Mouse (Mus musculus) neural tube, embryonic 14.5 days (tissue): ENCODE measurements around the gene Pdzd4. TPM values are rescaled to one million over a fixed set of nuclear protein-coding genes. Genes with fewer than 3 reads are reported as not detected.

ENCODE experiments used
- polyA plus RNA-seq: library from polyadenylated mRNA; unstranded; fragments of >200 nt; fragmentation: Nextera tagmentation; extraction: Ambion mirVana; gene quantifications from 2 replicates; pipeline ENCODE4 v1.2.1, GENCODE M21; 2014

The Pdzd4 gene
- polyA plus RNA-seq, 1 experiment from 2014 or later, result 6.5 TPM

Other genes with a start within 250 kb of the Pdzd4 start
- 0.19 and 0.31 TPM in 2 replicates for gene Dusp9, start 185.6 kb downstream of the Pdzd4 start, polyA plus RNA-seq
- 142 and 186 TPM in 2 replicates for gene Pnck, start 164.9 kb downstream of the Pdzd4 start, polyA plus RNA-seq
- 9.7 and 11.6 TPM in 2 replicates for gene Slc6a8, start 151.8 kb downstream of the Pdzd4 start, polyA plus RNA-seq
- gene Bcap31, start 108.8 kb downstream of the Pdzd4 start, polyA plus RNA-seq, result 112 and 132 TPM in 2 replicates
- gene Abcd1, start 108.4 kb downstream of the Pdzd4 start, polyA plus RNA-seq, result 9.2 and 10.2 TPM in 2 replicates
- gene Plxnb3, start 67.9 kb downstream of the Pdzd4 start, polyA plus RNA-seq, result 0.07 and 0.73 TPM in 2 replicates
- gene Srpk3, start 50.6 kb downstream of the Pdzd4 start, polyA plus RNA-seq, result 1.2 and 2.4 TPM in 2 replicates
- 264 and 309 TPM in 2 replicates for gene Idh3g, start 38.1 kb downstream of the Pdzd4 start, polyA plus RNA-seq
- gene Ssr4, start 37.9 kb downstream of the Pdzd4 start, polyA plus RNA-seq, result 169 and 171 TPM in 2 replicates
- 0.09 TPM in 1 of 2 replicates, not detected in the other for gene Avpr2, start 67.1 kb upstream of the Pdzd4 start, polyA plus RNA-seq
- 107 and 136 TPM in 2 replicates for gene L1cam, start 71.1 kb upstream of the Pdzd4 start, polyA plus RNA-seq
- 3.3 and 3.8 TPM in 2 replicates for gene Arhgap4, start 96.9 kb upstream of the Pdzd4 start, polyA plus RNA-seq
- 94.5 and 106 TPM in 2 replicates for gene Naa10, start 97.0 kb upstream of the Pdzd4 start, polyA plus RNA-seq
- gene Renbp, start 105.9 kb upstream of the Pdzd4 start, polyA plus RNA-seq, result 6.5 and 7.9 TPM in 2 replicates
- 59.6 and 63.5 TPM in 2 replicates for gene Hcfc1, start 141.4 kb upstream of the Pdzd4 start, polyA plus RNA-seq
- gene Irak1, start 198.9 kb upstream of the Pdzd4 start, polyA plus RNA-seq, result 31.3 and 39.7 TPM in 2 replicates